Mouse (Mus musculus) c-Kit-negative CD71-positive TER-119-positive erythroid progenitor cells, embryonic 14.5 days (primary cell): Measurements from ENCODE around the gene Kat7.

Experiments
- DNase-seq: peaks from one replicate; pipeline ENCODE4 v3.0.0-alpha.2; 2013; ENCODE audit warnings: low read depth, low spot score

Kat7 gene

DNA sequence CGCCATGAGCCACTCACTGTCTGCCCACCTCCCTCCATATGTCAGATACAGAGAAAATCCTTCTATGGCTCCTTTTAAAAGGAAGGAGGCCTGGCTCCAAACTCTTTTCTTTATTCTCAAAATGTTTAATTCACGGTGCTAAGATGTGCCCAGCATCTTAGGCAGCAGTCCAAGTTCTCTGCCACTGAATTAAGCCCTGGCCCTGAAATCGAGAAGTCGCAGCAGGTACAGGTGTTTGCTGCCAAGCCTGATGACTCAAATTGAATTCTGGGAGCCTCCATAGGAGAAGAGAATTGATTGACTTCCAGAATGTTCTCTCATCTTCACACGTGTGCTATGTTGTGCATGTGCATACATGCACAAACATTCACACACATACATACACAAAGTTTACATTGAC is 27.7 kb downstream of the Kat7 start:
- DNase-seq = no peak

- no peak for DNase-seq
Measured at GRCm38 (mm10) chr11:95279061-95279659, 30.9 kb downstream of the Kat7 start.

GRCm38 (mm10) chr11:95276056-95276455 is 34.0 kb downstream of the Kat7 start:
- DNase-seq = no peak

DNA sequence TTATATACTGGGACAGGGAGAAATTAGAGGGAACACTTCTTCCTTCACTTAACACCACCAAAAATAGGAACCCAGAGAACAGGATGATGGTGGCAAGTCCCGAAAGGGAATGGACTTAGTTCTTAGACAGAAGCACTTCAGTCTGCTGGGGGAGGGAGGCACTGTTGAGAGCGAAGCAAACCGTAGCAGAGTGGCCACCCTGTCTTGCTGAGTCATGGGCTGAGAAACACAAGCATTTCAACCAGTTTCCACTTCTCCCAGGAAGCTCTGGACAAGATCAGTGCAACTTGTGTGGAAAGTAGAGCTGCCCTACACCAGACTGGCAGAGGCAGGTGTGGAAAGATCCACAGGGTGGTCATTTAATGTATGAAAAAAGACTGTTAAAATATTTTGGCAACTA is 35.4 kb downstream of the Kat7 start:
- DNase-seq = no peak

DNA sequence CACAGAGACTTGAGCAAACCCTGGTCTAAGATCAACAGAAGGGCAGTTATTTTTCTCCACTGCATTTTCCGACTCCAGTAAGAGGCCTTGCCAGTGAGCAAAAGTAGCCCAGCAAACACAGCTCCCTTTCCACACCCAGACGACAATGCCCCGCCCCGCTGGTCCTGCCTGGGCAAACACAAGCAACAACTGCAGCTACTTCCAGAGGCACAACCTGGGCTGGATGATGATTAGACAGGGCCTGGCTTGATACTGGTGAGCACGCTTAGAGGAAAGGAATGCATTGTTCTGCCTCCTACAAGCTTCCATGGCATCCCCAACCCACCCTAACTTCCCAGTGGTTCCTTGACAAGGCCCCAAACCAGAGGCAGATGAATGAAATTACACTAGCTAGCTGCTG is 36.4 kb downstream of the Kat7 start:
- no peak for DNase-seq

- no peak for DNase-seq
Measured at GRCm38 (mm10) chr11:95266540-95267245, 43.4 kb downstream of the Kat7 start.

DNA sequence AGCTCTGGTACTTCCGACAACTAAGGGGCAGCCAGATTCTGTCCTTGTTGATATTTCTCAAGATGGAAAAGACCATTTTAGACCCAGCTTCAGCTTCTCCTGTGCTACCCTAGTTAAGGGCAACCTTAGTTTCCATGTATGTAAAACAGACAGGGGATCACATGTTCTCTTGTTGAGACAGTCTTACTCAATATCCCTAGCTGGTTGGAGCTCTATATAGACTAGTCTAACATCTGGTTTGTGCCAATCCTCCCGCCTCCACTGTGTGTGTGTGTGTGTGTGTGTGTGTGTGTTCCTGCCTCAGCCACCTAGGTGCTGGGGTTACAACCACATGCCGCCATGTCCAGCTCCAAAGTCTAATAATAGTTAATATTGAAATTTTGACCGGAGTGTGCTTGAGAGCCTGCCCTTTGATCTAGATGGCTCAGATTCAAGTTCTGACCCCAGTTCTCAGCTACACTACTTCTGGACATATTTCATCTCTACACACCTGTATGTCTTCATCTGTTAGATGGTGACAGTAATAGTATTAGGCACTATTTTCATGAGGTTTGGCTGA is 45.5 kb downstream of the Kat7 start:
- no peak for DNase-seq

DNA sequence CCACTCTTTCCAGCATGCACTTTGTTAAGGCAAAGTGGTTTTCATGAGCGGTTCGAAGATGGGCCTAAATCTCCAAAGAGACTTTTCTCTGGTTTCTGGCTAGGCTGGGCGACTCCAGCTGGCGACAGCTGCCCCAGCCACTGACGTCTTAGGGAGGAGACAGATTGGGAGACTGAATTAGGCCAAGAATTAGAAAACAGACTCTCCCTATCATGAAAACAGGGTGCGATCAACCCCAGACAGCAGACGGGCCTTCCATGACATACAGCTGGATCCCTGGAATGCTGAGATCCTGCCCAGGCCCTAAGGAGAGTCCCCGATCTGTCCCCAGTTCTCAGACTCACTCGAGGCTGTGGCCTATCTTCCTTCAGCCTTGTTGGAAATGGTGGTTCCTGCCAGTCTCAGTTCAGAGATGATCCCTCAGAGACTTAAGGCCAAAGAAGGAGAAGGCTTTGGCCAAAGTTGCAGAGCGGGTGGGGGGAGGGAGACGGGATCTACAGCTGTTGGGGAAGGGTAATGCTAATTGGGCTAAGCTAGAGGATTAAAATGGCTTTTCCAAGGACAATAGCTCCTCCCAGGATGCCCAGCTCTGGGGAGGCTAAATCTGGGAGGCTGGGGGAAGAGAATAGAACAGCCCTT is 46.1 kb downstream of the Kat7 start:
- DNase-seq = no peak

DNA sequence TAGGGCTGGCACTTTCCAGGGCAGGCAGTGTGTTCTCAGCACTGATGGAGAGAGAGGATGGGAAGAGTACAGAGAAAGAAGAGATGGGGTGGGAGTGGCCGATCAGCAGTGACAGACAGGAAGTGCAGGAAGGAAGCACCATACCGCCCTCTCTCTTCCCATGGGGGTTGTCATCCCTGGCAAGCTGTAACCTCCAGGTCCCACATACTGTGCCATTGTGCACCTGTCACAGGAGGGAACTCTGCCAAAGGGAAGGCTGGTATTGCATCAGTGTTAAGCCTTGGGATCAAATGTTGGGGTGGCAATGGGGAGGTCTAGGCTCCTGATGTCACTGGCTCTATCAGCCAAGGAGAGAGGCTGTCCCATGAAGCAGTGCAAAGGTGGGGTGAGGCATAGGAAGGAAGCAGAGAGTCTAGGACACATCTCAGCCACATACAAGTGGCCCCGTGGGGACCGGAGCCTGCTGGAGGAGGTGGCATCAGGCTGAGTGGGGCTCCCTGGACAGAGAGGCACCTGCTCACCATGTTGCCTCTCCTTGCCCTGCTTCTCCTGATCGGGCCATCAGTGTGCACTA is 48.8 kb downstream of the Kat7 start, which contains the start of gene Tac4:
Gene Tac4 (plus strand): TSS at position 352 of the 574 bp plus-strand sequence.
- DNase-seq = no peak

DNA sequence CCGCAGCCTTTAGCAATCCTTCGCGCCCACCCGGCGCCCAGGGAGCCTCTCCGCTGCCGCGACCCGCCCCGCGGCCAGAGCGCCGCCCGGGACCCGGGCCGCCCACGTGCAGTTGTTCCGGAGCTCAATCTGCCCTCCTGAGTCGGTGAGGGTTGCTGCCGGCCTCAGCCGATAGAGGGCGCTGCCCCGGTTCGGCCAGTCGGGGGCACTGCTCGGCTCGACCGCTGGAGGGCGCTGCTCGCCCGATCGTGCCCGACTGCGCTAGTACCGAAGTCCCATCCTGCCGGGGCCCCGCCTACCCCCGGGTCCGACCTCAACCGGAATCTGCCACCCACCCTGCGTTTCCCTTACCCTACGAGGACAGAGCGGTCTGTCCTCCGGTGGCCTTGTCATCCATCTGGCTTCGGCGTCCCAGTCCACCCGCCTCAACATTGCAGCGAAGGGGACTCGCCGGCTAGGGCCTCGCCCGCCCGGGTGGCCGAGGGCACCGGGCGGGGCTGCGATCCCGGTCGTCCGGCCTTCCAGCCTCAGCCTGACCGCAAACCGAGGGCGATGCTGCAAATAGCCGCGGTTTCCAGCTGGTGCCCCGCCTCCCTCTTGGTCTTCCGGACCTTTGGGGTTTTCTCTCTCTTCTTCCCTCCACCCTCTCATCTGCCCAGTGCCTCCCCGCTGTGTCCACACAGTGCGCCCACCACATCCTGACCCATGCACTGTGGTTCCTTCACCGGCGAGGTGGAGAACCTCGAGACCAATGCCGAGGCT is 50.8 kb downstream of the Kat7 start:
- peak; percentile 65 for DNase-seq

GRCm38 (mm10) chr11:95258490-95258889 is 51.6 kb downstream of the Kat7 start:
- peak; percentile 33 for DNase-seq

DNA sequence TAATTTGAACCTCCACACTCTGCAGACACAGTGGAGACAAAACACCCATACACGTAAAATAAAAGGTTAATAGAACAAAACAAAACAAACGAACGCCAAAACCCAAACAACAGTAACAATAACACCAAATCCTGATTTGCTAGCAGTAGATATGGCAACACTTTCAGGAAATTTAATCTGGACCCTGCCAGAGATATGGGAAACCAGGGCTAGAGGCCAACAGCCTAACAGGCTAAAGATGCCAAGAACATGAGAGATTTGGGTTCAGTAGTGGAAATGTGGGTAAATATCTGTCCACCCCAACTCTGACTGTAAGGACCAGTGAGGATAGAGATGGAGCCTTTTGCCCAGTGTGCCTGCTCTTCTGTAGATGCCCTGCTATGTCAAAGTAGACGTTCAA is 52.1 kb downstream of the Kat7 start:
- DNase-seq = no peak

DNA sequence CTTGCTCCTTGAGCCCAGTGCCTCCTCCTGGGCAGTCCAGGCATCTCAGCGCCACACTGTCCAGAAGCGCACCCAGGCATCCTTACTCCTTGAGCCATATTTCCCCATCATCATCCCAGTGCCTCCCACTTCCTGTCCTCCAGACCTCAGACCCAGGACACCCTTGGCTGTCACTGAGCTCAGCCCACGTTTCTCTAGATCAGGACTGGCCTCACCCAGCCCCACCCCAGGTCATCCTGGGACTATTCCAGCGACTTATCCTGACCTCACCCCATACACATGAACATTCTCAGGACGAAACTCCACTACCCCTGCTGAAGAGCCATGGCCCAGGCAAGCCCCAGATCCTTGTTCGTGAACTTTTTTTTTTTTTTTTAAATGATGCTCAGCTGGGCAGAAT is 54.3 kb downstream of the Kat7 start:
- no peak for DNase-seq

DNA sequence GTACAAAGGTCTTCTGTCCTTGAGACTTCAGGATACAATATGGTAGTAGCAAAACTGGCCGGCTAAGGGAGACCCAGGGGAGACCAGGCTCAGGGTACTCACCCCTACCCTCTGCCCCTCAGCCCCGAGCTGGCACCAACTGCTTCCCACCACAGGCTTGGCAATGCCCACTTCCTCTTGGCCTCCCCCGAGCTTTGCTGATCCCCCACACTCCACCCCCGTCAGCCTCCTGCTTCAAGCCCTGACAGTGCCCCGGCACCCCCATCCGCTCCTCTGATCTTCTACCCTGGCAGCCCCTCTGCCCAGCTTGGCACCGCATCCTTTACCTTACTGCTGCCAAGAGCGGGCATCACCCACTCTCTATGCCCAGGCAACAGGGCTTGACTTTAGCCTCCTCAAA is 55.9 kb downstream of the Kat7 start:
- no peak for DNase-seq

GRCm38 (mm10) chr11:95252104-95252503 is 57.9 kb downstream of the Kat7 start:
- no peak for DNase-seq

GRCm38 (mm10) chr11:95251295-95251694 is 58.8 kb downstream of the Kat7 start:
- no peak for DNase-seq

- DNase-seq = no peak
Measured at GRCm38 (mm10) chr11:95250110-95250509, 59.9 kb downstream of the Kat7 start.

DNA sequence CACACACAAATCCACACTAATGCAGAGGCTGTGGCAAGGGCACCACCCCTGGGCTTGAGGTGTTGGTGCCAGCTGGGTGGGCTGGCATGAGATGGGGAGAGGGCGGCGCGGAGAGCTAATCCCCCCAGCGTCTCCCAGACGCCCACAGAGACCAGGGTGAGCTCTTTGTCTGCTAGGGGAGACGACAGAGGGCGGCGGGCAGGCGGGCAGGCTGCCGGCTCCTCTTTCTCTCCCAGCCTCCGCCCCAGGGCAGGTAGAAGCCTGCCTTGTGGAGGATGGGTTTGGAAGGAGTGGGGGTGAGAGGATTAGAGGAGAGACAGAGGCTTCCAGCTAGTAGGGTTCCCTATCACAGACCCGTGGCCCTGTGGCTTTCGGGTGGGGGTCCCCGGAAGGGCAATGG is 63.0 kb downstream of the Kat7 start:
- DNase-seq = no peak

GRCm38 (mm10) chr11:95245456-95245855 is 64.6 kb downstream of the Kat7 start:
- no peak for DNase-seq

- no peak for DNase-seq
Measured at GRCm38 (mm10) chr11:95242653-95243052, 67.4 kb downstream of the Kat7 start.

- DNase-seq = no peak
Measured at GRCm38 (mm10) chr11:95238477-95238876, 71.6 kb downstream of the Kat7 start.

DNA sequence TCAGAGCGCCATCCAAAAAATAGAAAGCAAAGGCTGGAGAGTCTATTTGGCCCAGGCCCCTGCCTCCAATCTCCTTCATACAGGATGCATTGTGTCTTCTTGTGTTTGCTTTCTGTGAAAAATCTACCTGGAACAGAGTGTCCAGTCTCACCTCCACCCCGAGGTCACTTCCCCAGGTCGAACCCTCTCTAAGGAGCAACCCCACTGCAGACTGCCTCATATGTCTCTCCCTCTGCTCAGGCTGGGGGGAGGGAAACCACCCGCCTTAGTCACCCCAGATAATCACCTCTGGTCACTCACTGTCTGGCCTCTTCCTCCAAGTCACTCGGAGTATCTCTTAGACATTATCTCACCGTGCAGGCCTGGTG is 77.7 kb downstream of the Kat7 start:
- no peak for DNase-seq
